Mouse (Mus musculus) hindbrain, embryonic 11.5 days (tissue): ENCODE data around the gene Iqgap1. TPM values are rescaled to one million over a fixed set of nuclear protein-coding genes. Genes with fewer than 3 reads are reported as not detected.

Experiments used
- ATAC-seq: fragments of 200-750 bp; cut with Nextera tagmentation; 2 replicates; pipeline ENCODE4 v1.8.0; 2017; ENCODE audit warnings: mild to moderate bottlenecking, moderate TSS enrichment, moderate library complexity; ENCODE audit not compliant: low FRiP score
- DNase-seq: peaks from one replicate; pipeline ENCODE4 v3.0.0-alpha.2; 2015; ENCODE audit warnings: low spot score
- H3K27ac ChIP-seq: fragments of 300-500 bp; sonication (generic); 2 replicates; pipeline ENCODE4 v1.5.1; 2014; ENCODE audit warnings: mild to moderate bottlenecking, low read depth, low read length
- H3K27me3 ChIP-seq: fragments of 300-500 bp; sonication (generic); 2 replicates; pipeline ENCODE4 v1.6.1; 2014; ENCODE audit warnings: mild to moderate bottlenecking, low read length, moderate library complexity, mixed read lengths; ENCODE audit not compliant: control insufficient read depth, insufficient read depth
- H3K36me3 ChIP-seq: fragments of 300-500 bp; sonication (generic); 2 replicates; pipeline ENCODE4 v1.6.1; 2014; ENCODE audit warnings: mild to moderate bottlenecking, low read length, moderate library complexity, mixed read lengths; ENCODE audit not compliant: control insufficient read depth, insufficient read depth
- H3K4me1 ChIP-seq: fragments of 300-500 bp; sonication (generic); replicated peaks from 2 replicates; pipeline ENCODE4 v1.6.1; 2014; ENCODE audit warnings: low read length, mixed read lengths; ENCODE audit not compliant: control insufficient read depth, insufficient read depth
- H3K4me2 ChIP-seq: fragments of 300-500 bp; sonication (generic); replicated peaks from 2 replicates; pipeline ENCODE4 v1.6.1; 2014; ENCODE audit warnings: mild to moderate bottlenecking, low read depth, low read length
- H3K4me3 ChIP-seq: fragments of 300-500 bp; sonication (generic); 2 replicates; pipeline ENCODE4 v1.5.1; 2014; ENCODE audit warnings: low read depth, low read length
- H3K9ac ChIP-seq: fragments of 300-500 bp; sonication (generic); 2 replicates; pipeline ENCODE4 v1.6.1; 2014; ENCODE audit warnings: low read depth, low read length
- H3K9me3 ChIP-seq: fragments of 300-500 bp; sonication (generic); 2 replicates; pipeline ENCODE4 v1.6.1; 2016; ENCODE audit warnings: low read length; ENCODE audit not compliant: control insufficient read depth
- WGBS: fragments of 180-500 bp; shearing (Covaris S2); extraction: QIAGEN DNeasy Blood & Tissue Kit; methylation state at CpG from one replicate; pipeline ENCODE4 v1.1.7; 2014; 5-methylcytosine and 5-hydroxymethylcytosine counted together
- polyA plus RNA-seq: library from polyadenylated mRNA; unstranded; fragments of >200 nt; fragmentation: Nextera tagmentation; extraction: Ambion mirVana; gene quantifications from 2 replicates; pipeline ENCODE4 v1.2.1, GENCODE M21; 2014

Gene Iqgap1
- polyA plus RNA-seq, 1 experiment from 2014 or later: 29.1 TPM

GRCm38 (mm10) chr7:80711496-80711895 lies 114.3 kb downstream of the Iqgap1 start:
- no peak for DNase-seq
- Histone ChIP-seq H3K4me3 (no peak overlapping the region), H3K4me2 (no peak overlapping the region), H3K36me3 (no peaks in the 10 kb centered on the region), H3K9ac (no peak overlapping the region), H3K9me3 (no peaks in the 10 kb centered on the region), H3K27ac (no peak overlapping the region), H3K4me1 (no peaks in the 10 kb centered on the region), H3K27me3 (no peaks in the 10 kb centered on the region)
- 85% methylated on average over 8 of the region's 8 CpGs for WGBS
- ATAC-seq: no peak

GRCm38 (mm10) chr7:80710333-80710732 lies 115.4 kb downstream of the Iqgap1 start:
- Histone ChIP-seq H3K36me3 (no peaks in the 10 kb centered on the region), H3K9ac (no peak overlapping the region), H3K4me2 (no peak overlapping the region), H3K4me1 (no peaks in the 10 kb centered on the region), H3K27ac (no peak overlapping the region), H3K4me3 (no peak overlapping the region), H3K27me3 (no peaks in the 10 kb centered on the region), H3K9me3 (no peaks in the 10 kb centered on the region)
- DNase-seq (no peak), ATAC-seq (no peak)
- 96% methylated on average over 7 of the region's 7 CpGs for WGBS

GRCm38 (mm10) chr7:80704066-80704465 lies 121.7 kb downstream of the Iqgap1 start:
- ATAC-seq (no peak), DNase-seq (no peak)
- 86% methylated on average over 4 of the region's 4 CpGs for WGBS
- Histone ChIP-seq H3K36me3 (no peaks in the 10 kb centered on the region), H3K9me3 (no peaks in the 10 kb centered on the region), H3K4me2 (no peak overlapping the region), H3K4me3 (no peak overlapping the region), H3K9ac (no peak overlapping the region), H3K27ac (no peak overlapping the region), H3K27me3 (no peaks in the 10 kb centered on the region), H3K4me1 (no peaks in the 10 kb centered on the region)

GRCm38 (mm10) chr7:80702510-80702909 lies 123.3 kb downstream of the Iqgap1 start:
- H3K4me1 ChIP-seq: no peaks in the 10 kb centered on the region
- H3K9me3 ChIP-seq: no peaks in the 10 kb centered on the region
- H3K27me3 ChIP-seq: no peaks in the 10 kb centered on the region
- H3K27ac ChIP-seq: no peak overlapping the region
- DNase-seq (no peak), ATAC-seq (no peak)
- H3K4me3 ChIP-seq: no peak overlapping the region
- H3K4me2 ChIP-seq: no peak overlapping the region
- no peaks in the 10 kb centered on the region for H3K36me3 ChIP-seq
- H3K9ac ChIP-seq: no peak overlapping the region
- 71% methylated on average over 6 of the region's 6 CpGs for WGBS

GRCm38 (mm10) chr7:80699709-80700108 lies 126.1 kb downstream of the Iqgap1 start:
- H3K27ac ChIP-seq: no peak overlapping the region
- no peak for ATAC-seq
- no peaks in the 10 kb centered on the region for H3K4me1 ChIP-seq
- H3K4me2 ChIP-seq: no peak overlapping the region
- H3K9ac ChIP-seq: no peak overlapping the region
- 75% methylated on average over 8 of the region's 8 CpGs for WGBS
- H3K9me3 ChIP-seq: no peaks in the 10 kb centered on the region
- no peak overlapping the region for H3K4me3 ChIP-seq
- DNase-seq: no peak
- no peaks in the 10 kb centered on the region for H3K36me3 ChIP-seq
- H3K27me3 ChIP-seq: no peaks in the 10 kb centered on the region

GRCm38 (mm10) chr7:80698940-80699339 lies 126.8 kb downstream of the Iqgap1 start:
- Histone ChIP-seq H3K27ac (no peak overlapping the region), H3K36me3 (no peaks in the 10 kb centered on the region), H3K9ac (no peak overlapping the region), H3K4me1 (no peaks in the 10 kb centered on the region), H3K4me3 (no peak overlapping the region), H3K27me3 (no peaks in the 10 kb centered on the region), H3K4me2 (no peak overlapping the region), H3K9me3 (no peaks in the 10 kb centered on the region)
- DNase-seq: no peak
- no peak for ATAC-seq
- 78% methylated on average over 2 of the region's 3 CpGs for WGBS

GRCm38 (mm10) chr7:80697859-80698258 lies 127.9 kb downstream of the Iqgap1 start:
- ATAC-seq (no peak), DNase-seq (no peak)
- H3K9ac ChIP-seq: no peak overlapping the region
- no peak overlapping the region for H3K27ac ChIP-seq
- no peaks in the 10 kb centered on the region for H3K4me1 ChIP-seq
- no peaks in the 10 kb centered on the region for H3K27me3 ChIP-seq
- no peaks in the 10 kb centered on the region for H3K9me3 ChIP-seq
- 67% methylated on average over 5 of the region's 5 CpGs for WGBS
- no peaks in the 10 kb centered on the region for H3K36me3 ChIP-seq
- no peak overlapping the region for H3K4me3 ChIP-seq
- no peak overlapping the region for H3K4me2 ChIP-seq

GRCm38 (mm10) chr7:80696903-80697302 lies 128.9 kb downstream of the Iqgap1 start:
- WGBS: 70% methylated on average over 4 of the region's 4 CpGs
- Histone ChIP-seq H3K4me1 (no peaks in the 10 kb centered on the region), H3K27me3 (no peaks in the 10 kb centered on the region), H3K4me3 (no peak overlapping the region), H3K36me3 (no peaks in the 10 kb centered on the region), H3K4me2 (no peak overlapping the region), H3K9me3 (no peaks in the 10 kb centered on the region), H3K9ac (no peak overlapping the region), H3K27ac (no peak overlapping the region)
- ATAC-seq (no peak), DNase-seq (no peak)

- Histone ChIP-seq H3K36me3 (no peaks in the 10 kb centered on the region), H3K9ac (no peak overlapping the region), H3K4me2 (no peak overlapping the region), H3K4me3 (no peak overlapping the region), H3K4me1 (no peaks in the 10 kb centered on the region), H3K27me3 (no peaks in the 10 kb centered on the region), H3K9me3 (no peaks in the 10 kb centered on the region), H3K27ac (no peak overlapping the region)
- DNase-seq: no peak
- no peak for ATAC-seq
- 54% methylated on average over 1 of the region's 1 CpGs for WGBS
These were observed 129.4 kb downstream of the Iqgap1 start for GRCm38 (mm10) chr7:80696334-80696733.
